Mouse (Mus musculus): Measurements from ENCODE around the gene Gm136.

Gene Gm136

GRCm38 (mm10) chr4:34756163-34756562 lies at the start of gene Gm136:
Gene Gm136 (minus strand): TSS chr4:34756263.
- 53% methylated on average over 1 of the region's 1 CpGs for WGBS

DNA sequence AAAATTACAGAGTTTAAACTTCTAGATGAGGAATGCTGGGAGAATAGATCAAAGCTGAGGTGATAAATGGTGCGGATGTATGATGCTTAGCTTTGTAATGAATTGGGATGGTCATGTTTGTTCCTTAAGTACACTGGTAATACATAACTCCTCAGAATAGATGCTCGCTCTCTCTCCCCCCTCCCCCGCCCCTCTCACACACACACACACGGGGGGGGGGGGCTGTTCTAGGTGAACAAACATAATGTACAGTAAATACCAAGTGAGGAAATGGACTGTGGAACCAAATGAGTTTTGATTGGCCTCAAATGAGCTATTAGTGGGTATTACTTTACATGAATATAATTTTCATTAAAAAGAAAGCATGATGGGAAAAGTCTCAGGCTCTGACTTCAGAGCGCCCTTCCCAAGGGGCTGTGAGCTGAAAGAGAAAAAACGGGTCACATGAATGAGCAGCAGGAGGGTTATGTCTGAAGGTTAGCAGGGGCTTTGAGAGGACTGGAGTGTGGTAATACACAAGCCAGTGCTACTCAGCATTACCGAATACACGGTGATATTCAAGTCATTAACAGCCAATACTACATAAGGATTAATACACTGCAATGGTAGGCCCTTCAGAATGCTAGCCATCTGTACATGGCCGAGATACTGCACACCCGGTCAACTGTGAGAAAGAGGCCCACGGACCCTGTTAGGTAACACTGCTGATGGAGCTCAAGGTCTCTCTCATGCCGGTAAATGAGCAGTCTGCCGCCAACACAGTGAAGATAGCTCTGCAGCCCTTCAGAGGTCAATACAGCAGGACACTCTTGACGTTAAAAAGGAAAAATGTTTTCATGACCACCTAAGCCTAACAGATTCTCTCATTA lies 45.3 kb upstream of the Gm136 start:
- 86% methylated on average over 14 of the region's 14 CpGs for WGBS

DNA sequence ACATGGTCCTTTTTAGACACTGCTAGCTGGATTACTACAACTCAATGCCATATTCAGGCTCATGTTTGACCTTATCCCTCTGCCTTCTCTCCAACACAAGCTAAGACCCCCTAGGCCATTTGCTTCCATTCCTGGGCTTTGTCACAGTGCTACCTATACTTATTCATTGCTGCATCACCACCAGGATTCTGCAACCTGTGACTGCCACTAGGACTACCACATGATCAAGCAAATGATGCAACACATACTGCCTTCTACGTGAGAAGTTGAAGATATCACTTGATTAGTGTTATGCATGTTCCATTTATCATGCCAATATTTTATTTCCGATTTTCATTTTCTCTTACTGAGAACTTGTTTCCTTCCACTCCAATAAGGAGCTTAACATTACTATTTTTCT lies 41.9 kb upstream of the Gm136 start:
- WGBS, result 72% methylated on average over 2 of the region's 2 CpGs

DNA sequence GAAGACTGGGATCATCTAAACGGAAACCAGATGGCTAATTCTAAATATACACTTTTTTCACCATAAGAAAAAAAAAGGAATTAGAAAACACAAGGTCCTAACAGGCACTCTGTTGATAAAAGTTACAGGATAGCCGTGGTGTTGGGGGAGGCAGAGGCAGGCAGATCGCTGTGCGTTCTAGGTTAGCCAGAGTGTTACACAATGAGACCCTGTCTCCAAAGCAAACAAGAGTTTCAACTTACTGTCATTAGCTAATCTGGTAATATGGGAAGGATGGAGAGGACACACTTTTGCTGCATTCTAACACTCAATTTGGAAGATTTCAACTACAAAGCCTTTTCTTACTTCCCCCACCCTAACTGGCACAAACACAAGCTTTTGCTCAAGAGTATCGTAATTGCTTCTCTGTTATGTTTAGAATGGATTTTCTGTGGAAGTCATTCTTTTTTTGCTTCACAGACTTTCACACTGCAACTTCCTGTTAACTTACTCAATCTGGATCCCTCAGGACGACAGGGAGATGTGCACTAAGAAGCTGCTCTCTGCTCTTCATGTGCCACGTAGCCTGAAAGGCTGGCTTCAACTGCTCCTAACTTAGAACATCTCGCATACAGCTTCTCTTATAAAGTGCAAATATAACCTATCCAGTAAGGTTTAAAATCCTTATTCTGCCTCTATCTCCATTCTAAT lies 41.4 kb upstream of the Gm136 start:
- WGBS, result 42% methylated on average over 8 of the region's 8 CpGs

DNA sequence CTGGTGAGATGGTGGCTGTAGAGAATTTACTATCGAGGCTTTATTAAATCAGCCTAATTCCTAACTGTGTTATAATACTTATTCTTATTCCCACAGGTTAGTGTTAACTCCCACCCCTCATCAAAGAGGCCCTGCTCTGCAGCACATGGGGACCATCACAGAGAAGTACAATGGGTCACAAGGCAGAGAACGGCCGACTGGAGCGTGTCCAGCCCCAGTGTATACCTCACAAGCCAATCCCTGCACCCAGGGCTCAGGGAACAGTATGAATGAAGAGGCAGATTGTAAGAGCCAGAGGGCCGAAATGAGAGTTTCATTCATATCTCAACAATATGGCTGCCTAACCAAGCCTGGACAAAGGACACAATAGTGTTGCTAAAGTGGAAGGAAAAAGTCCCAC lies 40.2 kb upstream of the Gm136 start:
- WGBS, result 82% methylated on average over 5 of the region's 5 CpGs

DNA sequence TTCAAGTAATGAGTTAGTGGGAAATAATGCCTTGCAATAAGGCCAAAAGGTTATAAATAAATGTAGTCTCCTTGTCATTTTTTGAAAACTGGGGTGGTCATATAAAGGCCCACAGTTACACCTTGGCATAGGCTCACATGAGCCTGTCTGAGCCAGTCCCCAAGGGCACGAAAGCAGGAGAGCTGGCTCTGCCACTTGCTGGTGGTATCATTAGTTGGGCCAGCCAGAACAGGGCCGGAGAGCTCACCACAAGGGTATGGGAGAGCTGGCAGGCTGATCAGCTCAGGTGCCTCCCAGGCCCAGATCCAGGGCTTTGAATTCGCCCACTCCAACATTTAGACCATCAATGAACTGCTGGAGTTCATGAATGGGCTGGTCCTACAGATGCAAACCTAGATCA lies 30.4 kb upstream of the Gm136 start:
- WGBS, result 89% methylated on average over 3 of the region's 3 CpGs

- WGBS, result 82% methylated on average over 2 of the region's 2 CpGs
Measured at GRCm38 (mm10) chr4:34785646-34786045, 29.6 kb upstream of the Gm136 start.

- 61% methylated on average over 5 of the region's 5 CpGs for WGBS
Measured at GRCm38 (mm10) chr4:34784865-34785264, 28.8 kb upstream of the Gm136 start.

DNA sequence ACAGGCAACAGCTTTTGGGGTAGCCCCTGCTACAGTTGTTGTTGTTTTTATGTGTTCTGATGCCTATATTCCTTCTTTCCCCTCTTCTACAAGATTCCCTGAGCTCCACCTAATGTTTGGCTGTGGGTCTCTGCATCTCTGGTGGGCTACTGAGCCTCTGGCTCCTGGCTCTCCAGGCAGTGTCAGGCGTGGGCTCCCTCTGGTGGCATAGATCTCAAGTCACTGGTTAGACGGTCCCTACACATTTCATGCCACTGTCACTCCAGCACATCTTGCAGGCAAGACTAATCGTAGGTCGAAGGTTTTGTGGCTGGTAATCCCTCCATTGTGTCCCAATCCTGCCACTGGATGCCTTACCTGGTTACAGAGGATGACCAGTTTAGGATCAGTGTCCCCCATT lies 26.7 kb upstream of the Gm136 start:
- 33% methylated on average over 4 of the region's 4 CpGs for WGBS

DNA sequence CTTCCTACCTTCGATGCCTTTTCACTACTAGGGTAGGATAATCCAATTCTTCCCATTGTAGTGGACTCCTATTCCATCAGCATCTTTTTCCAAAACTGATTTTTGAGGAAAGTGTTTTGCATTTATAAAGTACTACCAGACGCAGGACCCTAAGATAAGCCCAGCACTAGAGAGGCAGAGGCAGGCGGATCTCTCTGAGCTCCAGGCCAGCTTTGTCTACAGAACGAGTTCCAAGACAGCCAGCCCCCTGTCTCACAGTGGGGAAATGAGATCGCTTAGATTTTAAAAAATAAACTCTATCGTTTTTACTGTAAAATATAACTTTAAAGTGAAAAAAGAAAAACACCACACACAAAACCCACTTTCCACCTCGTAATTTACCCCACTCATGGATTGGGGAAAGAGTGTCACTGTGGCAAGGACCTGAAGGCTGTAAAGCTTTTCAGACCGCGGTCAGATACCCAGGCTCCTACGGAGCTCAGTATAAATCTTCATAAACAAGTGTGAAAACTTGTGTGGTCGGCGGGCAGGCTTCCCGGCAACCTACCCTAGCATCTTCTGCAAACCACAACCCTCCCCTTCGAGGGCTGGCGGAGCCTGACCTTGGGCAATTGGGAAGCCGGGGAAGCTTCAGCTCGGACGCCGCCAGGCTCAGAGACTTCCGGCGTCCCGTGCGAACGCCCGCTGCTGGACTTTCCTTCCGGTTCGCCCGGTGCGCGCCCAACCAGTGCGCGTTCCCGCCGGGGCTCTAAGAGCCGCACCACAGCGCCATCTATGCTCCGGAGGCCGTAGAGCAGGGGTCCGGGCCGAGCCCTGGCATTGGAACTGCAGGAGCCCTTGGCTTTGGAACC lies 21.8 kb upstream of the Gm136 start, which contains the start of gene Smim8:
Smim8 (minus strand) TSS at position 747 of the 851 bp plus-strand sequence.
- 4% methylated on average over 40 of the region's 40 CpGs for WGBS

GRCm38 (mm10) chr4:34771652-34772371 lies 15.7 kb upstream of the Gm136 start:
- WGBS, result 26% methylated on average over 8 of the region's 8 CpGs

- WGBS, result 65% methylated on average over 6 of the region's 6 CpGs
Measured at GRCm38 (mm10) chr4:34749236-34749635, 6.8 kb downstream of the Gm136 start.

DNA sequence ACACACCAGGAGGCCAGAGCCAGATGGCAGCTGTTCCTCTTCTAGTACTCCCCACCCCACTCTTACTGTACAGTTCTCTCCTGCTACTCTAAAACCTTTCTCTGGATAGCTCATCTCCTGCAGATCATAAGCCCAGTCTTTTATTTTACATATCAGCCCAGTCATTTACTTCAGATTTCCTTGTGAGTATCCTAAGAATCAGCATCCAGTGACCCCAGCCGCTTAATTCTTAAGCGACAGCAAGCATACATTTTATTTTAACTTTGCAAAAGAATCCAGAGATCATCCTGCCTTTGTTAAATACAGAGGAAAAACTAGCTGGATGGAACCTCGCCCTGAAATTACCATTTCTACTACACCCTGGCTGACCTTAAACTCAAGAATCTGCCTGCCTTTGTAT lies 21.6 kb downstream of the Gm136 start:
- 76% methylated on average over 3 of the region's 3 CpGs for WGBS

DNA sequence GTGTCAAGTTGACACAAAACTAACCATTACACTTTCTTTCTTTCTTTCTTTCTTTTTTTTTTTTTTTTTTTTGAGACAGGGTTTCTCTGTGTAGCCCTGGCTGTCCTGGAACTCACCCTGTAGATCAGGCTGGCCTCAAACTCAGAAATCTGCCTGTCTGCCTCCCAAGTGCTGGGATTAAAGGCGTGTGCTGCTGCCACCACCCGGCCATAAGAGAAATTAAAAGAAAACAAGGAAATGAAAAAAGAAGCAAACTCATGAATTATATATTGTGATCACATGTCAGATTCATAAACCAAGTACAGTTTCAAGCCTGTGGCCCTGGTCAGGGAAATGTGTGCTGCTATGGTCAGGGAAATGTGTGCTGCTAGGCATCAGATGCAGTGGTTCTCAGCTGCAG lies 22.6 kb downstream of the Gm136 start:
- 36% methylated on average over 2 of the region's 2 CpGs for WGBS

GRCm38 (mm10) chr4:34729851-34730341 lies 26.2 kb downstream of the Gm136 start, which contains the start of gene Cfap206:
Gene Cfap206 (minus strand): TSS chr4:34730206.
- under 1% methylated on average over 38 of the region's 38 CpGs for WGBS

DNA sequence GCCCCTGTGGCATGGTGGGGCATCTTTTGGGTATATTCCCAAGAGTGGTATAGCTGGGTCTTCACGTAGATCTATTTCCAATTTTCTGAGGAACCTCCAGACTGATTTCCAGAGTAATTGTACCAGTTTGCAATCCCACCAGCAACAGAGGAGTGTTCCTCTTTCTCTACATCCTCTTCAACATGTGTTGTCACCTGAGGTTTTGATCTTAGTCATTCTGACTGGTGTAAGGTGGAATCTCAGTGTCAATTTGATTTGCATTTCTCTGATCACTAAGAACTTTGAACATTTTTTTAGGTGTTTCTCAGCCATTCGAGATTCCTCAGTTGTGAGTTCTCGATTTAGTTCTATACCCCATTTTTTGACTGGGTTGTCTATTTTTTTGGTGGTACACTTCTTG lies 30.4 kb downstream of the Gm136 start:
- 95% methylated on average over 3 of the region's 3 CpGs for WGBS

- 67% methylated on average over 4 of the region's 4 CpGs for WGBS
Measured at GRCm38 (mm10) chr4:34724306-34724705, 31.8 kb downstream of the Gm136 start.

DNA sequence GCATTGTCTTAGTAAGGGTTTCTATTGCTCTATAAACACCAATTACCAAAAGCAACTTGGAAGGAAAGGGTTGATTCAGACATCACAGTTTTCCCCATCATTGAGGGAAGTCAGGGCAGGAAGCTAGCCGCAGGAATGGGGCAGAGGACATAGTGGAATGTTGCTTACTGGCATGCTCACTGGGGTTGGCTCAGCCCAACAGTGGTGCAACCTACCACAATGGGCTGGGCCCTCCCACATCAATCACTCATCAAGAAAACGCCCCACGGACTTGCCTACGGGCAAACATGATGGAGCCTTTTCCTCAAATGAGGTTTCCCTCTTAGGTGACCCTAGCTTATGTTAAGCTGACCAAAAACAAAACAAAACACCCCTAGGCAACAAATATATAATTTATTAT lies 32.9 kb downstream of the Gm136 start:
- WGBS, result 69% methylated on average over 4 of the region's 4 CpGs

DNA sequence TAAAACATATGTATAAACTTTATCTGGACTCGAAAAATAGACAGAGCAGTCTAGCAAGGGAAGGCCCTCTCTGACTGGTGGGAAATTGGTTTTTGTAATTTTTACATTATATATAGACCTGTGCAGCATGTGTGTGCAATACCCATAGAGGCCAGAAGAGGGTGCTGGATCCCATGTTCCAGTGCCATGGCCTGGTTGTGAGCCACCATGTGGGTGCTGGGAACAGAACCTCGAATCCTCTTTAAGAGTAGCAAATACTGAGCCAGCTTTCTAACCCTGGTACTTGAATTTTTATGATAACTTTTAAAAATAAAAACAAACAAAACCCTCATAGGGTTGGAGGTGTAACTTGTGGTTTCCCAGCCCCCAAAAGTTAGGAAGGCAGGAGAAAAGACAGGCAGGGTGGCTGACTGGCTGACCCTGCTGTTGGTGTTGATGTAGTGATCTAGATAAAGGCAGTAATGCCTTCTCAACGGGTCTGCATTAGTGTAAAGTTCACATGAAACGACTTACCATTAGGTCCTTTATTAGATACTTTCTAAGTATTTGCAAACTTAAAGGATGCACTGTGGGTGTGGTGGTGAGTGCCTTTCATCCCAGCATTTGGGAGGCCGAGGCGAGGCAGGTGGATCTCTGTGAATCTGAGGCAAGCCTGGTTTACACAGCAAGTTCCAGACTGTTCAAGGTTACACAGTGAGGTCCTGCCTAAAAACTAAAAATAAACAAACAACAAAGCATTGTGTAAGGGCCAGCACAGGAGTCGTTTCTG lies 35.8 kb downstream of the Gm136 start:
- 88% methylated on average over 7 of the region's 7 CpGs for WGBS

GRCm38 (mm10) chr4:34719421-34719820 lies 36.6 kb downstream of the Gm136 start:
- WGBS, result 97% methylated on average over 12 of the region's 12 CpGs

Data from cerebral cortex, adult 2 months (tissue).